ENCODE assay signal across 7 mouse cellular contexts in genomic region chr9:8004370-8004991, GRCm38 (mm10). TPM values are rescaled to one million over a fixed set of nuclear protein-coding genes. Genes with fewer than 3 reads are reported as not detected.
DNase-seq lines count a peak whose midpoint lies in the region; ATAC-seq and TF ChIP-seq lines count a peak whose summit lies in the region.

Yap1 (minus strand) TSS chr9:8004596.

- H3K9ac ChIP-seq in embryonic facial prominence, embryonic 12.5 days = peak within 1 kb of the TSS; percentile 96
- peak within 1 kb of the TSS; percentile 94 for H3K9ac ChIP-seq in heart, adult 2 months (ENCODE audit: low read depth, low read length)
- H3K9ac ChIP-seq in limb, embryonic 12.5 days (replicated peaks) = peak within 1 kb of the TSS; percentile 99
- H3K9ac ChIP-seq in midbrain, embryonic 14.5 days (replicated peaks; ENCODE audit: low read length) = peak within 1 kb of the TSS; percentile 62

- TF ChIP-seq CTCF in heart, adult 2 months (IDR thresholded peaks at IDR 0.05) = no peak

- TF ChIP-seq EP300 in heart, adult 2 months (IDR thresholded peaks at IDR 0.05; ENCODE audit: insufficient read depth, low read depth, low read length) = no peak

- H3K4me2 ChIP-seq in embryonic facial prominence, embryonic 12.5 days (replicated peaks) = peak within 1 kb of the TSS; percentile 58
- peak within 1 kb of the TSS; percentile 65 for H3K4me2 ChIP-seq in limb, embryonic 12.5 days
- peak within 1 kb of the TSS; percentile 96 for H3K4me2 ChIP-seq in midbrain, embryonic 14.5 days (ENCODE audit: low read length)

- H3K79me2 ChIP-seq in heart, adult 2 months (replicated peaks; ENCODE audit: control insufficient read depth, insufficient read depth, low read length) = no peaks in the 10 kb centered on the region; the same call in 1 of the 2 replicates

- peak; percentile 90 for DNase-seq in adrenal gland, postnatal 25 days
- DNase-seq in heart, adult 2 months = peak; percentile 93 to 95
- peak; percentile 94 for DNase-seq in kidney, adult 18-20 months
- DNase-seq in midbrain, embryonic 14.5 days = peak; percentile 90
- peak; percentile 32 to 69 for DNase-seq in spleen, postnatal 4 days (ENCODE audit: low spot score in 2 of 2)

- TF ChIP-seq POLR2A in heart, adult 2 months (IDR thresholded peaks at IDR 0.05; ENCODE audit: insufficient read depth, low read depth, low read length) = peak; percentile 67

- peak; percentile 83 for ATAC-seq in embryonic facial prominence, embryonic 12.5 days (ENCODE audit: insufficient number of reproducible peaks, insufficient read depth, low FRiP score, low TSS enrichment)
- peak; percentile 78 for ATAC-seq in limb, embryonic 12.5 days (ENCODE audit: insufficient number of reproducible peaks, insufficient read depth, low FRiP score, low TSS enrichment, low read depth)
- peak; percentile 84 for ATAC-seq in midbrain, embryonic 14.5 days (ENCODE audit: low FRiP score, low TSS enrichment)

- peaks cover 16% of the 10 kb centered on the region for H3K4me1 ChIP-seq in embryonic facial prominence, embryonic 12.5 days
- peaks cover 2% of the 10 kb centered on the region for H3K4me1 ChIP-seq in heart, adult 2 months (ENCODE audit: control insufficient read depth, insufficient read depth, low read length)
- peaks cover 28% of the 10 kb centered on the region for H3K4me1 ChIP-seq in limb, embryonic 12.5 days (replicated peaks)
- H3K4me1 ChIP-seq in midbrain, embryonic 14.5 days (ENCODE audit: control insufficient read depth, insufficient read depth, low read length) = peaks cover 7% of the 10 kb centered on the region; the same call in 1 of the 2 replicates

- peak within 1 kb of the TSS; percentile 99 for H3K27ac ChIP-seq in embryonic facial prominence, embryonic 12.5 days
- peak within 1 kb of the TSS; percentile 83 for H3K27ac ChIP-seq in heart, adult 2 months
- peak within 1 kb of the TSS; percentile 100 for H3K27ac ChIP-seq in limb, embryonic 12.5 days
- H3K27ac ChIP-seq in midbrain, embryonic 14.5 days (replicated peaks; ENCODE audit: low read depth, low read length) = peak within 1 kb of the TSS; percentile 75

- H3K36me3 ChIP-seq in embryonic facial prominence, embryonic 12.5 days = peaks cover 17% of the 10 kb centered on the region
- peaks cover 20% of the 10 kb centered on the region for H3K36me3 ChIP-seq in heart, adult 2 months (ENCODE audit: control insufficient read depth, insufficient read depth, low read length)
- H3K36me3 ChIP-seq in limb, embryonic 12.5 days = peaks cover 21% of the 10 kb centered on the region
- H3K36me3 ChIP-seq in midbrain, embryonic 14.5 days (ENCODE audit: control insufficient read depth, insufficient read depth, low read length) = no peaks in the 10 kb centered on the region

- WGBS in embryonic facial prominence, embryonic 12.5 days = under 1% methylated on average over 54 of the region's 79 CpGs
- WGBS in heart, adult 2 months = 2% methylated on average over 78 of the region's 79 CpGs
- under 1% methylated on average over 68 of the region's 79 CpGs for WGBS in limb, embryonic 12.5 days
- WGBS in midbrain, embryonic 14.5 days = 1% methylated on average over 67 of the region's 79 CpGs

- H3K9me3 ChIP-seq in embryonic facial prominence, embryonic 12.5 days = no peaks in the 10 kb centered on the region
- H3K9me3 ChIP-seq in limb, embryonic 12.5 days = no peaks in the 10 kb centered on the region
- H3K9me3 ChIP-seq in midbrain, embryonic 14.5 days (ENCODE audit: control insufficient read depth, low read length) = no peaks in the 10 kb centered on the region

- peak within 1 kb of the TSS; percentile 93 for H3K4me3 ChIP-seq in embryonic facial prominence, embryonic 12.5 days
- H3K4me3 ChIP-seq in heart, adult 2 months = peak within 1 kb of the TSS; percentile 90
- H3K4me3 ChIP-seq in limb, embryonic 12.5 days (replicated peaks) = peak within 1 kb of the TSS; percentile 88
- peak within 1 kb of the TSS; percentile 69 for H3K4me3 ChIP-seq in midbrain, embryonic 14.5 days (replicated peaks; ENCODE audit: low read depth, low read length)

- no peaks in the 10 kb centered on the region for H3K27me3 ChIP-seq in embryonic facial prominence, embryonic 12.5 days
- H3K27me3 ChIP-seq in heart, adult 2 months (ENCODE audit: control insufficient read depth, insufficient read depth, low read length) = no peaks in the 10 kb centered on the region
- H3K27me3 ChIP-seq in limb, embryonic 12.5 days = no peaks in the 10 kb centered on the region
- 0 out of 2 replicates have a peak, but pooled peaks cover 8% of the 10 kb centered on the region for H3K27me3 ChIP-seq in midbrain, embryonic 14.5 days (ENCODE audit: control insufficient read depth, insufficient read depth, low read length)

- intact Hi-C loops in heart, adult 2 months (cut with DNase I) = loop anchor here (5.0 to 10.0 kb wide), 7 partner anchors 38 to 240 kb away; partner anchors contain the start of genes Birc2, Cep126, Cfap300 and Tmem123

RNA-seq across cellular contexts. Expression of gene Yap1, which starts in this region (rescaled TPM):
- total RNA-seq in adrenal gland, postnatal 25 days (2021) = 81.7 and 83.4 TPM in 2 replicates
- 66.6 and 67.6 TPM in 2 replicates for polyA plus RNA-seq in embryonic facial prominence, embryonic 12.5 days (2016; fragmentation: Nextera tagmentation; extraction: Ambion mirVana)
- total RNA-seq in heart, adult 2 months (2021) = 10 to 100 TPM; 70.7 to 71.9 TPM
- 37.9 and 51.1 TPM in 2 replicates for polyA plus RNA-seq in heart, adult 2 months (2012; rRNA removed)
- polyA plus RNA-seq in limb, embryonic 12.5 days (2016; fragmentation: Nextera tagmentation; extraction: Ambion mirVana) = 64.7 and 69.5 TPM in 2 replicates
- polyA plus RNA-seq in midbrain, embryonic 14.5 days (2014; fragmentation: Nextera tagmentation; extraction: Ambion mirVana) = 5.9 and 7.8 TPM in 2 replicates

Comparison
In these comparisons a context has a peak if more than half of its experiments do, and no peak if none do; other contexts are left out.
1. Peak in every context shown above with its lines: DNase-seq, ATAC-seq, H3K4me3 ChIP-seq and H3K27ac ChIP-seq.